Comparison of ENCODE assay signal across 9 mouse cellular contexts in genomic region chr1:171504586-171504985, GRCm38 (mm10). TPM values are rescaled to one million over a fixed set of nuclear protein-coding genes. Genes with fewer than 3 reads are reported as not detected.
DNase-seq lines count a peak whose midpoint lies in the region; ATAC-seq and TF ChIP-seq lines count a peak whose summit lies in the region.
"Had no signal": no experiment of that assay in that cellular context is flagged by ENCODE, and none has a peak within 500 bp of the region (broad histone marks: within the 10 kb centered on the region; RNA-seq: fewer than 3 reads in every experiment).

No protein-coding gene starts in this region.

- H3K79me3 ChIP-seq in C2C12 (ENCODE audit: low read depth) = no peaks in the 10 kb centered on the region

- no peaks in the 10 kb centered on the region for H3K9me3 ChIP-seq in forebrain, embryonic 15.5 days
- no peaks in the 10 kb centered on the region for H3K9me3 ChIP-seq in liver, embryonic 15.5 days (replicated peaks)

- DNase-seq in gastrocnemius, adult 2 months = no peak
- DNase-seq in gastrocnemius, postnatal 36 days = no peak
- DNase-seq in right cerebral cortex, postnatal 14 days = no peak
- no peak for DNase-seq in right cerebral cortex, postnatal 10 days (ENCODE audit: low spot score in 2 of 2)
- DNase-seq in thymus, postnatal 4 days = no peak

- intact Hi-C loops in gastrocnemius, adult 2 months (cut with DNase I) = loop anchor here (5.0 to 10.0 kb wide), 2 partner anchors 63 to 870 kb away; partner anchors contain the start of gene Pigm
- intact Hi-C loops in gastrocnemius, postnatal 36 days (cut with DNase I) = loop anchor here (5.0 kb wide), 1 partner anchor 63 kb away; no protein-coding TSS in a partner anchor

- H3K4me3 ChIP-seq in gastrocnemius, adult 2 months = peak overlapping the region; percentile 92
- H3K4me3 ChIP-seq in C2C12 (ENCODE audit: insufficient read depth, poor library complexity, severe bottlenecking) = peak overlapping the region; percentile 51
- peak overlapping the region; percentile 70 for H3K4me3 ChIP-seq in forebrain, embryonic 15.5 days
- H3K4me3 ChIP-seq in liver, embryonic 15.5 days (replicated peaks) = peak overlapping the region; percentile 68

- peaks cover 14% of the 10 kb centered on the region for H3K4me1 ChIP-seq in forebrain, embryonic 15.5 days
- H3K4me1 ChIP-seq in liver, embryonic 15.5 days (replicated peaks) = peaks cover 27% of the 10 kb centered on the region

- ATAC-seq in forebrain, embryonic 15.5 days (replicated peaks) = no peak
- no peak for ATAC-seq in liver, embryonic 15.5 days (ENCODE audit: insufficient read depth)

- H3K79me2 ChIP-seq in C2C12 (ENCODE audit: control insufficient read depth, insufficient read depth) = peaks cover 8% of the 10 kb centered on the region

- H3K27ac ChIP-seq in gastrocnemius, adult 2 months = peak overlapping the region; percentile 93; the same call in 1 of the 2 replicates
- no peak overlapping the region; the same call in 1 of the 2 replicates for H3K27ac ChIP-seq in forebrain, embryonic 15.5 days (replicated peaks)
- no peak overlapping the region for H3K27ac ChIP-seq in liver, embryonic 15.5 days (replicated peaks)

- H3K9ac ChIP-seq in forebrain, embryonic 15.5 days (replicated peaks) = peak overlapping the region; percentile 22; the same call in 1 of the 2 replicates
- no peak overlapping the region; the same call in 1 of the 2 replicates for H3K9ac ChIP-seq in liver, embryonic 15.5 days

- H3ac ChIP-seq in C2C12 (ENCODE audit: control insufficient read depth, insufficient read length, low read depth) = no peak overlapping the region

- H3K36me3 ChIP-seq in C2C12 (ENCODE audit: control insufficient read depth, insufficient read depth) = no peaks in the 10 kb centered on the region
- H3K36me3 ChIP-seq in forebrain, embryonic 15.5 days = no peaks in the 10 kb centered on the region
- no peaks in the 10 kb centered on the region for H3K36me3 ChIP-seq in liver, embryonic 15.5 days (replicated peaks)

- no peaks in the 10 kb centered on the region for H3K27me3 ChIP-seq in C2C12 (ENCODE audit: control insufficient read depth, insufficient read depth, insufficient read length)
- H3K27me3 ChIP-seq in forebrain, embryonic 15.5 days = no peaks in the 10 kb centered on the region
- no peaks in the 10 kb centered on the region for H3K27me3 ChIP-seq in liver, embryonic 15.5 days

- 66% methylated on average over 4 of the region's 4 CpGs for WGBS in forebrain, embryonic 15.5 days
- 32% methylated on average over 4 of the region's 4 CpGs for WGBS in liver, embryonic 15.5 days (ENCODE audit: insufficient replicate concordance)

- H3K4me2 ChIP-seq in forebrain, embryonic 15.5 days (replicated peaks) = peak overlapping the region; percentile 82
- H3K4me2 ChIP-seq in liver, embryonic 15.5 days = peak overlapping the region; percentile 97

- TF ChIP-seq CTCF in gastrocnemius, adult 2 months (IDR thresholded peaks at IDR 0.05) = no peak
- no peak for TF ChIP-seq CTCF in C2C12 (IDR thresholded peaks at IDR 0.05; ENCODE audit: control insufficient read depth, insufficient read depth, insufficient read length)

TF ChIP-seq in C2C12, 6 proteins besides CTCF, POLR2A, EP300 and RAD21:
- no peak for TF ChIP-seq USF1 (IDR thresholded peaks at IDR 0.05; ENCODE audit: low read depth)
- no peak for TF ChIP-seq MAX (IDR thresholded peaks at IDR 0.05)
- TF ChIP-seq MYOD1 (IDR thresholded peaks at IDR 0.05; ENCODE audit: control insufficient read depth, insufficient read length, low read depth) = no peak
- TF ChIP-seq MYOG (IDR thresholded peaks at IDR 0.05; ENCODE audit: control insufficient read depth, extremely low read depth, insufficient read length) = no peak
- no peak for TF ChIP-seq FOSL1 (IDR thresholded peaks at IDR 0.05; ENCODE audit: insufficient read depth, low read length, poor library complexity, severe bottlenecking)
- no peak for TF ChIP-seq CEBPB (IDR thresholded peaks at IDR 0.05; ENCODE audit: low read depth)

RNA-seq across cellular contexts. Expression of gene Alyref2, which starts 1.3 kb away (rescaled TPM):
- total RNA-seq in gastrocnemius, adult 2 months (2021) = 1 to 10 TPM; 1.3 to 1.7 TPM
- total RNA-seq in gastrocnemius, postnatal 36 days (2021) = 1 to 10 TPM in 1 of 2 experiments, under 1 TPM in 1; 0.79 to 1.2 TPM
- 3.6 TPM for polyA plus RNA-seq in C2C12 (2012; fragmentation: generic; extraction: Trizol)
- polyA plus RNA-seq in forebrain, embryonic 15.5 days (2015; fragmentation: Nextera tagmentation; extraction: Ambion mirVana) = 31.8 and 32.8 TPM in 2 replicates
- 3.3 and 3.5 TPM in 2 replicates for polyA plus RNA-seq in liver, embryonic 15.5 days (2015; fragmentation: Nextera tagmentation; extraction: Ambion mirVana)

RNA-seq across cellular contexts. Expression of gene Itln1, which starts 30.5 kb away (rescaled TPM):
- not detected for total RNA-seq in gastrocnemius, adult 2 months (2021)
- total RNA-seq in gastrocnemius, postnatal 36 days (2021) = not detected
- polyA plus RNA-seq in C2C12 (2012; fragmentation: generic; extraction: Trizol) = not detected
- not detected in 2 replicates for polyA plus RNA-seq in forebrain, embryonic 15.5 days (2015; fragmentation: Nextera tagmentation; extraction: Ambion mirVana)
- polyA plus RNA-seq in liver, embryonic 15.5 days (2015; fragmentation: Nextera tagmentation; extraction: Ambion mirVana) = not detected in 2 replicates
- total RNA-seq: ES-E14 had no signal

RNA-seq across cellular contexts. Expression of gene Cd244a, which starts 54.4 kb away (rescaled TPM):
- total RNA-seq in gastrocnemius, adult 2 months (2021) = under 1 TPM; 0.10 to 0.11 TPM
- not detected for total RNA-seq in gastrocnemius, postnatal 36 days (2021)
- not detected for polyA plus RNA-seq in C2C12 (2012; fragmentation: generic; extraction: Trizol)
- polyA plus RNA-seq in forebrain, embryonic 15.5 days (2015; fragmentation: Nextera tagmentation; extraction: Ambion mirVana) = not detected in 2 replicates
- polyA plus RNA-seq in liver, embryonic 15.5 days (2015; fragmentation: Nextera tagmentation; extraction: Ambion mirVana) = 0.38 and 0.59 TPM in 2 replicates
- total RNA-seq: ES-E14 had no signal
